Mouse (Mus musculus) limb, embryonic 14.5 days (tissue): ENCODE data around the gene Cyp4f37. TPM values are rescaled to one million over a fixed set of nuclear protein-coding genes. Genes with fewer than 3 reads are reported as not detected.

Source experiments
- ATAC-seq: fragments of 200-750 bp; cut with Nextera tagmentation; 2 replicates; pipeline ENCODE4 v1.8.0; 2017; ENCODE audit warnings: low read depth, moderate number of reproducible peaks, moderate TSS enrichment; ENCODE audit not compliant: low FRiP score
- DNase-seq: peaks from one replicate; pipeline ENCODE4 v3.0.0-alpha.2; 2015; ENCODE audit warnings: low spot score
- H3K27ac ChIP-seq: fragments of 300-500 bp; sonication (generic); replicated peaks from 2 replicates; pipeline ENCODE4 v1.5.1; 2014; ENCODE audit warnings: low read depth, mild to moderate bottlenecking, low read length, moderate library complexity, mixed read lengths
- H3K27me3 ChIP-seq: fragments of 300-500 bp; sonication (generic); 2 replicates; pipeline ENCODE4 v1.6.1; 2014; ENCODE audit warnings: low read length, mixed read lengths; ENCODE audit not compliant: control insufficient read depth, insufficient read depth
- H3K36me3 ChIP-seq: fragments of 300-500 bp; sonication (generic); 2 replicates; pipeline ENCODE4 v1.6.1; 2014; ENCODE audit warnings: mild to moderate bottlenecking, low read length, moderate library complexity, mixed read lengths; ENCODE audit not compliant: control insufficient read depth, insufficient read depth
- H3K4me1 ChIP-seq: fragments of 300-500 bp; sonication (generic); 2 replicates; pipeline ENCODE4 v1.6.1; 2014; ENCODE audit warnings: antibody characterized with exemption, low read length, mixed read lengths; ENCODE audit not compliant: control insufficient read depth, insufficient read depth
- H3K4me2 ChIP-seq: fragments of 300-500 bp; sonication (generic); replicated peaks from 2 replicates; pipeline ENCODE4 v1.6.1; 2014; ENCODE audit warnings: low read depth, mild to moderate bottlenecking, low read length, moderate library complexity; ENCODE audit not compliant: severe bottlenecking
- H3K4me3 ChIP-seq: fragments of 300-500 bp; sonication (generic); replicated peaks from 2 replicates; pipeline ENCODE4 v1.5.1; 2014; ENCODE audit warnings: low read length
- H3K9ac ChIP-seq: fragments of 300-500 bp; sonication (generic); 2 replicates; pipeline ENCODE4 v1.6.1; 2014; ENCODE audit warnings: mild to moderate bottlenecking, low read depth, low read length, moderate library complexity; ENCODE audit not compliant: severe bottlenecking
- H3K9me3 ChIP-seq: fragments of 300-500 bp; sonication (generic); 2 replicates; pipeline ENCODE4 v1.6.1; 2016; ENCODE audit warnings: low read length; ENCODE audit not compliant: control insufficient read depth
- POLR2A ChIP-seq: fragments of 200-500 bp; IDR thresholded peaks from 2 replicates; pipeline ENCODE4 v1.8.0; 2012; ENCODE audit warnings: inconsistent platforms, mild to moderate bottlenecking, moderate library complexity, borderline replicate concordance; ENCODE audit not compliant: insufficient read depth, insufficient read length; ENCODE audit errors: extremely low read depth
- WGBS: fragments of 180-500 bp; shearing (Covaris S2); extraction: QIAGEN DNeasy Blood & Tissue Kit; methylation state at CpG from one replicate; pipeline ENCODE4 v1.1.7; 2014; 5-methylcytosine and 5-hydroxymethylcytosine counted together
- polyA plus RNA-seq, 2 experiments: library from polyadenylated mRNA; depleted of rRNA in 1 of 2; stranded (reverse) in 1 of 2; unstranded in 1 of 2; fragments of >200 nt; fragmentation: Nextera tagmentation in 1 of 2; extraction: Ambion mirVana in 1 of 2; gene quantifications; 2 replicates each; pipeline versions ENCODE4 v1.2.1 to v1.2.3; 2012 to 2014

Gene Cyp4f37
- polyA plus RNA-seq, 2 experiments: not detected

GRCm38 (mm10) chr17:32685048-32685750 lies 64.1 kb downstream of the Cyp4f37 start, which contains the start of gene Cyp4f15:
Gene Cyp4f15, plus strand, starts transcription at chr17:32685627.
- H3K27ac ChIP-seq: no peak within 1 kb of the TSS
- no peaks in the 10 kb centered on the region for H3K4me1 ChIP-seq
- H3K36me3 ChIP-seq: no peaks in the 10 kb centered on the region
- no peaks in the 10 kb centered on the region for H3K27me3 ChIP-seq
- H3K4me2 ChIP-seq: no peak within 1 kb of the TSS
- H3K9me3 ChIP-seq: no peaks in the 10 kb centered on the region
- DNase-seq (no peak), ATAC-seq (no peak)
- no peak within 1 kb of the TSS for H3K4me3 ChIP-seq
- WGBS: 33% methylated on average over 7 of the region's 7 CpGs
- TF ChIP-seq POLR2A: no peak
- H3K9ac ChIP-seq: no peak within 1 kb of the TSS

Other genes with a start within 250 kb of the Cyp4f37 start
- 63.8 and 80.0 TPM in 2 replicates for gene Wiz, start 231.9 kb upstream of the Cyp4f37 start, polyA plus RNA-seq (2012; rRNA removed)
- gene Wiz, start 231.9 kb upstream of the Cyp4f37 start, polyA plus RNA-seq (2014; fragmentation: Nextera tagmentation; extraction: Ambion mirVana): 36.0 and 41.1 TPM in 2 replicates
- gene Rasal3, start 217.7 kb upstream of the Cyp4f37 start, polyA plus RNA-seq (2012; rRNA removed): 2.9 and 3.0 TPM in 2 replicates
- 1.9 and 2.0 TPM in 2 replicates for gene Rasal3, start 217.7 kb upstream of the Cyp4f37 start, polyA plus RNA-seq (2014; fragmentation: Nextera tagmentation; extraction: Ambion mirVana)
- 0.20 and 0.30 TPM in 2 replicates for gene Pglyrp2, start 197.1 kb upstream of the Cyp4f37 start, polyA plus RNA-seq (2012; rRNA removed)
- 0.23 and 0.32 TPM in 2 replicates for gene Pglyrp2, start 197.1 kb upstream of the Cyp4f37 start, polyA plus RNA-seq (2014; fragmentation: Nextera tagmentation; extraction: Ambion mirVana)
- gene Cyp4f39, start 168.6 kb upstream of the Cyp4f37 start, polyA plus RNA-seq (2012; rRNA removed): 5.3 and 5.5 TPM in 2 replicates
- 11.3 and 14.0 TPM in 2 replicates for gene Cyp4f39, start 168.6 kb upstream of the Cyp4f37 start, polyA plus RNA-seq (2014; fragmentation: Nextera tagmentation; extraction: Ambion mirVana)
- gene Cyp4f17, start 115.3 kb upstream of the Cyp4f37 start, polyA plus RNA-seq (2012; rRNA removed): 16.5 and 26.0 TPM in 2 replicates
- 7.7 and 11.7 TPM in 2 replicates for gene Cyp4f17, start 115.3 kb upstream of the Cyp4f37 start, polyA plus RNA-seq (2014; fragmentation: Nextera tagmentation; extraction: Ambion mirVana)
- 34.0 and 39.5 TPM in 2 replicates for gene Cyp4f16, start 84.8 kb upstream of the Cyp4f37 start, polyA plus RNA-seq (2012; rRNA removed)
- 16.7 and 18.6 TPM in 2 replicates for gene Cyp4f16, start 84.8 kb upstream of the Cyp4f37 start, polyA plus RNA-seq (2014; fragmentation: Nextera tagmentation; extraction: Ambion mirVana)
- gene Cyp4f40, start 37.6 kb downstream of the Cyp4f37 start, polyA plus RNA-seq (2012; rRNA removed): not detected in 2 replicates
- gene Cyp4f40, start 37.6 kb downstream of the Cyp4f37 start, polyA plus RNA-seq (2014; fragmentation: Nextera tagmentation; extraction: Ambion mirVana): not detected in 2 replicates
- 0.10 and 0.29 TPM in 2 replicates for gene Cyp4f15, start 64.3 kb downstream of the Cyp4f37 start, polyA plus RNA-seq (2012; rRNA removed)
- gene Cyp4f15, start 64.3 kb downstream of the Cyp4f37 start, polyA plus RNA-seq (2014; fragmentation: Nextera tagmentation; extraction: Ambion mirVana): 0.40 TPM in 1 of 2 replicates, not detected in the other
- gene Zfp871, start 167.0 kb downstream of the Cyp4f37 start, polyA plus RNA-seq (2012; rRNA removed): 24.9 and 33.2 TPM in 2 replicates
- 46.7 and 50.4 TPM in 2 replicates for gene Zfp871, start 167.0 kb downstream of the Cyp4f37 start, polyA plus RNA-seq (2014; fragmentation: Nextera tagmentation; extraction: Ambion mirVana)
- 2.8 and 3.7 TPM in 2 replicates for gene Zfp811, start 188.6 kb downstream of the Cyp4f37 start, polyA plus RNA-seq (2012; rRNA removed)
- 2.7 and 2.8 TPM in 2 replicates for gene Zfp811, start 188.6 kb downstream of the Cyp4f37 start, polyA plus RNA-seq (2014; fragmentation: Nextera tagmentation; extraction: Ambion mirVana)
- 13.3 and 13.4 TPM in 2 replicates for gene Zfp799, start 209.0 kb downstream of the Cyp4f37 start, polyA plus RNA-seq (2012; rRNA removed)
- 15.1 and 20.2 TPM in 2 replicates for gene Zfp799, start 209.0 kb downstream of the Cyp4f37 start, polyA plus RNA-seq (2014; fragmentation: Nextera tagmentation; extraction: Ambion mirVana)